Mouse (Mus musculus) spleen, adult 12 weeks (tissue): ENCODE results near the gene Agbl1.

Source experiments
- DNase-seq: peaks from one replicate; pipeline ENCODE4 v3.0.0; 2022; ENCODE audit warnings: low spot score

Agbl1 gene

DNA sequence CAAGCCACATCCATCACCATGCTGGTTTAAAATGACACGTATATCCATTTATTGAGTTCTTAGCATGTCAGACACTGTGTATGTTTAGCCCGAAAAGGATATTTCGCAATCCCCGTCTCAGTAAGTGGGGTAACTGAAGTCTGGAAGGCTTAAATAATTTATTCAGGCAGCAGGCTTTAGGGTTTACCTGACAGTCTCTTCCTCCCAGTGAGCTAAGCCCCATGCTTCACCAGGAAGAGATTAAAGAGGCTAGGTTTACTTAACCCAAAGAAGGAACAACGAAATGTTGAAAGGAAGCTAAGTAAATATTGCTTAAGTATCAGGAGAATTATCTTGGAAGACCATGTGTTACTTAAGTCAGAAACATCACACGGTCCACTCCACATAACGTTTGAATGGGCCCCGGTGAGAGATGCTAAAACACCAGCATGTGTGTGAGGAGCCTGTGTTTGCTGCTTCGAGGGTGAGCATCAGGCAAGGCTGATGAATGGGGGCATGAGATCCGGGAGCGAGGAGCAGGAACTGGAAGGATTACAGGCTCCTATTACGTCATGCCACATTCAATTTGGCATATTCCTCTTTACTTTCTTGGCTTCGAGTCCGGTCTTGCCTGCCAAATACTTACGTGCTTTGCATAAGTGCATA is 162.7 kb downstream of the Agbl1 start:
- DNase-seq = no peak

DNA sequence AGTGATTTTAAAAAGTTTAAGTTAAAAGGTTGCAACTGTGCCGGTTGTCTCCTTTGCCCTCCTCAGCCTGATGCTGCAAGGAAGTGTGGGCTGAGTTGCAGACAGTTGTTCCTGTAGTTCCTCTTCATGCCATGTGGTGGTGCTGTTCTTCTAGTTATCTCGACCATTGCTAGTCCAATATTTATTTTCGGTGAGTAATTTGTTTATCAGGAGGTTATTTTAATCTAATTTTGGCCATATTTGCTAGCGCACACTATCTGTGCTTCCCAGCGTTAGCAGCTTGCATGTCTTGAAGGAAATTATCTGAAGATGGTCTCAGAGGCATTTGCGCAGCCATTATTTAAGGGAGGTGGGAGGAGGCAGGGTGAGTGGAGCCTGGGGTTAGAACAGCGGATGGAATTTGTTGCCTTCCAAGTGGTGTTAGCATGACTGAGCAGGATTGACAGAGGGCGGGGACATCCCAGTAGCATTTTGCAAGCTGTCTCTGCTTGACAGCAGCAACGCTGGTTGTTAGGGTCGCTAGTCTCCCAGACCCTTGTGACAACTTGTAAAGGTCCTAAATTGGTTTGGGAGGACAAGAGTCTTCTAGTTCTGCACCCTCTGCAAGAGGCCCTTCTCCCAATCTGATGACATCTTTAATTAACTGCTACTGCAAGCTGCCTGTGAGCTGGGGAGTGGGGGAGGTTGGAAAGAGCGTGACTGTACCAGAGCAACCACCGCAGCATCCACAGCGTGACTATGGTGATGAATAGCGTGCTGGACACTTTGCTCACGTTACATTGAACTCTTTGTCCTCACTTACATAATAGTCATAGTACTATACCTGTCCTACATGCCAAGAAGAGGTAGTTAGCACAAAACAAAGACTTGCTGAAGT is 163.5 kb downstream of the Agbl1 start:
- DNase-seq = no peak

DNA sequence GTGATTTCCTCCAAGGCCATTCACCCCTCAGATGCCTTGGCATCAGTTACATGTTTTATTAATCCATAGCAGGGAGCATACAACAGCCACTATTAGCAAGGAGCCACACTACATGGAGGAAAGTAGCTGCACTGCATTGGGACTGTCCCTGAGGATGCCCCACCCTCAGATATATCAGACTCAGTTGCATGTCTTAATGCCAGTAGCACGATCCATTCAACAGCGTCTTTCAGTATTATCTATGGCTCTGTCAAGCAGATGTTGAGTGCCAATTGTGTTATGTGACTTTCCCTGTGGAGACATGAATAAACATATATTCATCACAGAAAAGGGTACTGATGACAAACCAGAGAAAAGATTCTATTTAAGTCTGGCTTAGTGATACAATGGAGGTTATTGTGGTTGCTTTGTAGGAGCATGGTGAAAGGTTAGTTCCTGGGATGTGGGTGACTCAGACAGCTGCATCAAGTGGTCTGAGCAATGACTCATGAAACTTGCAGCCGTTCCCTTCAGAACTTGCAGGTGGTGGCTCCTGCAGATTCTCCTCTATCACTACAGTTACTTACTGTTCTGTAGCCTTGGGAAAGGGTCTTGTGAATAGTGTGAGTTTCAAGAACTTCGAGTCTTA is 178.4 kb downstream of the Agbl1 start:
- no peak for DNase-seq

DNA sequence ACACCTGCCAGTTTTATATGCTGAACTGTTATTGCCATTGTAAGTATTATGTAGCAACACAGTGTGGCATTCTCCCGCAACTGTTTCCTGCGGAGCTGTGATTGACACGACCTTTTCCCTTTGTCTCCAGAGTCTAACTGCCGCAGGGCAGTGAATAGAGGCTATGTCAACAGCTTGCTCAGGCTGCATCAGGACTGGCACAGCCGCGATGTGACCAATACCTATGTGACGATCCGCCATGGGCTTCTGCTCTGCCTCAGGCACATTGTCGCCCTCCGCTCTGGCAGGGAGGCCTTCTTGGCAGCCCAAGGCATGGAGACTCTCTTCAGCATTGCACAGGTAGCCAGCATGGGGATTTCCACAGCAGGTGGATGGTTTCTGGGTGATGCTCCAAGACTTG is 179.3 kb downstream of the Agbl1 start:
- no peak for DNase-seq

DNA sequence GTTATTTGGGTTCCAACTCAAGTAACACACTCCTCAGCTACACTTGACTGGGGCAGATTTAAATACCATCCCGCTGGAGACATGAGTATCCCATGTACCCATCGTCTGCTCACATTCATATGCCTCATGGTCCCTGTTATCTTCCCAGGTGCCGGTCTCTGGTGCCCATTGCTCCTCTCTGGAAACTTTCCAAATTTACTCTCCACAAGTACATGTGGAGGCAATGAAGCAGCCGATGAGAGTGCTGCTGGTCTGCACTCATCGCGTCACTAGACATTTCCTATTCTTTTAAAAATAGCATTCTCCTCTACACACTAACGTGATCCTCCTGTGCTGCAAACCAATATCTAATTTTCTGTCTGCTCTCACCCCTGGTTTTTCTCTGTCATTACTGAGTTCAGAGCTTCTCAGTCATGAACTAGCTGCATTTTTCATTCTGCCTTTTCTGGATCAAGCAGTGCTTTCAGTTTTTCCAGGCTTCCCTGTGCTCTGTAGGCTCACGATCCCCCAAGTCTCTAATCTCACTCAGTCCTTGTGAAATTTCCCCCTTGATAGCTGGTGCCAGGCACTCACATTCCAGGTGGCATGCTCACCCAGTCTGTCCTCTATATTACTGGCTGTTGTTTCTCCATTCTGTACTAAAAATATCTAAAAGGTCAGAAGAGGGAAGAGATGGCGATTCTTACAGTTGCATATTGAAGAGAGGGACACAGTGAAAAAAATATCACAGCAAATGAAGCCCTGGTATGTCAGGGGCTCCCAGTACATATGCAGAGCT is 180.9 kb downstream of the Agbl1 start:
- DNase-seq = no peak

DNA sequence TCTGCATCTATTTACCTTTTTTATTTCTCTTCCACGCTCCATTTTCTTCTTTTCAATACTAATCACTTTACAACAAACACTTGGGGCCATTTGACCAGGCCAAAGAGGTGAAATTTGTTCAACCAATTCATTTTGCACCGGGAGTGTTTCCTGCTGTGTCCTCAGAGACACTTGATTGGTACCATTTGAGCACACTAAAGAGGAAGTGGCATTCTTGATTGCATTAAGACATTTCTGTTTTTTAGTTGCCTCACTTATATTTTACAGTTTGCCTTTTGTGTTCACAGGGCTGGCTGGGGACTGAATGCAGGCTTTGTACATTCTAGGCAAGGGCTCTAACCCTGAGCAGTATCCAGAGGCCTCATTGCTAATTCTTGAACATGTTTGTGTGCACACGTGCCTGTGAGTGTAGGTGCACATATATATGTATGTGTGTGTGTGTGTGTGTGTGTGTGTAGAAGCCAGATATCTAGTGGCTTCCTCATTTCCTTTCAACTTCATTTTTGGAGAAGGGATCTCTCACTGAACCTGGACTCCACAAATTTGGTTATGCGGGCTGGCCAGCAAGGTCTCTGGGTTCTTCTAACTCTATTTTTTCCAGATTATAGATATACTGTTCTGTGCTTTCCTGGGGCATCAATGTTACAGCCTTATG is 182.4 kb downstream of the Agbl1 start:
- no peak for DNase-seq

DNA sequence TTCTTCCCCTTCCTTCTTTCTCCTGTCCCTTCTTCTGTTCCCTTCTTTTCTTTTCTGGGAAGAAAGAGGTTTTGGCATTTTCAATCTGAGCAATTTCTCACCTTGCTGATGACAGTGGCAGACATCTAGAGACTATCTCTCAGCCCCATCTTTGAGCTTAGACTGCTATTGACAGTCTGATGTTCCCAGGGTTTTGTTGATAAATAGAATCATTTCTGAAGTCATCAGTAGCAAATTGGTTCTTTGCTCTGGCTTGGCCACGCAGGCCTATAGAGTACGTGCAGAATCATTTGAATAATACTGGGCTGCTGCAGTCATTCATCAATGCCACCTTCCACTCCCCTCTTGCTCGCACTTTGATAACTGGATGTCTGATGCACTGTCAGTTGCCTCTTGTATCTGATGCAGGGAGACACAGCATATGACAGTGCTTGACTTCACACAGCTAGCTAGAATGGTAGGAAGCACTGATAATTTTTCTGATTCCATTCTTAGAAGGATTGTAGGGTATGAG is 186.5 kb downstream of the Agbl1 start:
- no peak for DNase-seq

DNA sequence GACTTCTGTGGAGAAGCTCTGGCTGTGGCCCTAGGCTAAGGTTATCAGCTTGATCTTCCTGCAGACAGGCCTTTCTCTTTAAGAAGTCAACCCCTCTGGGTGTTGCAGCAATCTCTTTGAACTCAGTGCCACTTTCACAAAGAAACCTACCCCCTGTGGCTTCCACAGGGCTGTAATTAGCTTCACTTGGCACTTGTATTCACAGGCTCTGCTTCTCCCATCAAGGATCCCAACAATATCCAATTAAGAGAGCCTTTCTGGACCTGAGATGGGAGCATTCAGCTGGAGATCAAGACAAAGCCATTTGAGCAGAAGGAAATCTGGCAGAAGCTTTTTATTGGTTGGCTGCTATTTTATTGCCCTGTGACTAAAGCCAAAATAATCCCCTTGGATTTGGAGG is 208.9 kb downstream of the Agbl1 start:
- DNase-seq = no peak

DNA sequence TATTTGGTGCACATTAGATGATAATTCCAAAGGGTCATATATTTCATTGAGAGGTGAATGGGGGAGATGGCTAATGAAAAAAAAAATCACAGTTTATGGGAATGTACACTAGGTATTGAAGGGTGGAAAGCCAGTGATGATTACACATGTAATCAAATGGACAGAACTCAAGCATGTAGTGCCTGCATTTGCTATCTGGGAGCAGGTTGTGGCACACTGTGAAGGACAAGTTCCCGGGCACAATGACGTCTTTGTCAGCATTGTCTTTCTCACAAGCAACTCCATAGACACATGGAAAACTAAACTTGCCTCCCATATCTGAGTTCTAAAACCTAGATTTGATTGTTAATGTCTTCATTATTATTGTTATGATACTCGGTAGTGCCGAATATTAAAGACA is 209.3 kb downstream of the Agbl1 start:
- no peak for DNase-seq

DNA sequence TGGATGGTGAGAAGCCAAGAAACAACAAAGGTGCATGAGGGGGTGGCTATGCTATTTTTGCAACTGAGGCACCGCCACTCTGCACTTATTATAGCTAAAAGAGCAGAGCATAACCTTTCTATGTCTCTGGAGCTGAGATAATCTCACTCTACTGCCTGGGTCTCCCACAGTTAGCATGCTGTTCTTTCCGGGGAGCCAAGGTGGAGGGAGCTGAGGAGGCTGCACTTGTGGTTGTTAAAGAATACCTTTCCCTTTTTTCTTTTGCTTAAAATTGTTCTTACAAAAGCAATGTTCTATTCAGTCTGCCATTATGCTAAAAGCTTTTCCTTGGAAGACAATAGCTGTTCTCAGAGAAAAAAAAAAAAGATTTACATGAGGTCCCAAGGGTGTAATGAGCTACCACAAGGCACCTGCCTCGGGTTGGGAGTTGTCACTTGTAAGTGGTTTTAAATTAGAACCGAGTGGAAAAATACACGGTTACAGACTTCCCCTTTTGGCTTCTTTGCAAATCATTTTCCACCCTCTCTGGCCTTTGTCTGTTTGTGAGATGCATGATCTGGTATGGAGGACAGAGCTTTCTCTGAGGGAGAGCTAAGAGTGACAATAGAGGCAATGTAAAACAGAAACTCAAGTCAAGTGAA is 232.8 kb downstream of the Agbl1 start:
- no peak for DNase-seq

DNA sequence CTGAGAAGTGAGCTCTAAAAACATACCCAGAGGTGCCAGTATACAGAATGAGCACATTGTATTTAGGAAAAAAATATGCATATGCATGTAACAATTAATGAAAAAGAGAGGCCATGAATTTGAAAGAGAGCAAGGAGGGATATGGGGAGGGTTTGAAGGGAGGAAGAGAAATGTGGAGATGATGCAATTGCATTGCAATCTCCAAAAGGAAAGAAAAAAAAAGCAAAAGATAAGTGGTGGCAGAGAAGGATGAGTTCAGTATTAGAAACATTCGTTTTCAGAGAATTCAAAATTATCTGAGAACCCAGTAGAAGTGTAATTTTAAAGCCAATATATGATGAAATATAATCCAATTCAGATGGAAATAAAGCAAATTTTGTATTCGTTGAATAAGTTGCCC is 236.7 kb downstream of the Agbl1 start:
- DNase-seq = no peak

DNA sequence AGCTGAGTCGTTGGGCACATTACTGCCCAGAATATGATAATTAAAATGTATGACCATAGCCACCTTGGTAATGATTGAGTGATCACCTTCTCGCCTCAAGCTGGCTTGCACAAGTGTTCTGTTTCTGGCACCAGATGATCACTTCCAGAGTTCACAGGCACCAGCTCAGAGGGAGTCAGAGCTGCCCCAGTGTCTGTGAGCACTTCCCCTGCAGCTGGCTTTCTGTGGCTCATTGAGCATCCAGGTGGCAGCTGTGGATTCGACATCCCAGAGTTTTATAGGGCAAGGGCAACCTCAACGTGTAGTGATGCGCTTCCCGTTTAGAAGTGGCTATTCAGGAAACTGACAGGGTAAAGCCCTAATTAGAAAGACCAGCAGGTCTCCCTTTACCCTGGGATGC is 244.5 kb downstream of the Agbl1 start:
- DNase-seq = no peak

DNA sequence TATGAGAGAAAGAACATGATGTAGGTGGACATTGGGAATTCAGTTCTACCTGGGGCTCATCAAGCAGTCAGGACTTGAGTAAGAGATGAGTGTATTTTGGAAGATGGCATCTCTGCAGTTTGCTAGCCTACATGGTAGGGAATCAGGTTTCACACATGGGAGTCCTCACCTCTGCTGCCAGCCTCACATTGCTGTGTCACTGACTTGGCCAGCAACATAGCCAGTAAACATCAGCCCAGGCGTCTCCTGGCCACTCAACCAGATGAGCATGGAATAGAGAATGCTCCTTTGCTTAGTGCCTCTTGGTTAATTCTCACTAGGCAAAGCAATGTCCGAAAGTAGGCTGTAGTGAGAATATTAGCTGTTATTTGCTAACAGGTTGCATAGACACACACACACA is 255.9 kb downstream of the Agbl1 start:
- no peak for DNase-seq

DNA sequence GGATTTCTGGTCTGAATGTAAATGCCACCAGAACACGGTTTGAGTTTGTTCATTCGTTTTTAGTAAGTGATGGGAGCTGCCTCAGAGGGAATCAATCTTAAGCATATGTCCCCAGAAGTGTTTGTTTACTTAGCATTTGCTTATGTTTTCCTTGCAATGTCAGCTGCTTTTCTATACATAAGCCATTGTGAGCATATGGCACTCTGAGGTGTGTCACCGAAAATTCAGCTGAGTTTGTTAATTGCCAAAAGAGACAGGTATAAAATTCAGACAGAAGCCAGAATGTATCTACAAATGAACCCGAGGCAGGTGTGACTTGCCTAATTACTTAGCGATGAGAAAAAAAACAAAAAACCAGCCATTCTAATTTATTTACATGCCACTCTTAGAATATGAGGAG is 257.8 kb downstream of the Agbl1 start:
- no peak for DNase-seq

DNA sequence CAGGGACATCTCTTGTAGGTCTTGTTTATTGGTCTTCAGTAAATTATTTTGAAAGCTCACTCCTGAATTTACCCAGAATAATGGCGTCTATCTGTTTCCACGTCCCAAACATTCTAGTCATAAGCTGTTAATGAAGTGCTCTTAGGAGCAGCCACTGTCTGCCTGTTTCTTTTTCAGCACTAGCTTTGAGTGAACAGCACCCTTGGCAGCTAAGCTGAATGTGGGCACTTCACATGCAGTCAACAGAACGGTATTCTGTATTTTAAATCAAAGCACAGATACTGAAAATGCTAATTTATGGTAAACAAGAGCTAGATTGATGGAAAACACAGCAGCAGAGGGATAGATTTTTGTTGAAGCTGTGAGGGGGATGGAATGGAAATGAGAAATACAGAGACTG is 294.6 kb downstream of the Agbl1 start:
- DNase-seq = no peak

DNA sequence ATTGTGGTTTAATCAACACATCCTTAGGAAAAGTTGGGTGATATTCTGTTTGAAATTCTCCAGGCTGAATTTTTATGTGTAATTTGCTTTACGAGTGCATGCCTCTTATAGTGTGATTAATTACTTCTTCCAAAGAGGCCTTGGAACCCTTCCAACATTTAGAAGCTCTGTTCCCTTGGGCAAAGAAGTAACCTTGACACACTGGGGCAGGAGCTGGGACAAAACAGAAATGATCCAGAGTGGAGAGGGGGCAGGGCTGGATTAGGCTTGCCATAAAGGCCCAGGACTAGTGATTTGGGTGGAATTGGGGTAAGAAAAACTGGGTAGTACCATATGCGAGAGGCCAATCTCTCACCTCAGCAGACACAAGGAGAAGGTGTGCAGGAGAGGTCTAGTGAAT is 316.8 kb downstream of the Agbl1 start:
- no peak for DNase-seq

DNA sequence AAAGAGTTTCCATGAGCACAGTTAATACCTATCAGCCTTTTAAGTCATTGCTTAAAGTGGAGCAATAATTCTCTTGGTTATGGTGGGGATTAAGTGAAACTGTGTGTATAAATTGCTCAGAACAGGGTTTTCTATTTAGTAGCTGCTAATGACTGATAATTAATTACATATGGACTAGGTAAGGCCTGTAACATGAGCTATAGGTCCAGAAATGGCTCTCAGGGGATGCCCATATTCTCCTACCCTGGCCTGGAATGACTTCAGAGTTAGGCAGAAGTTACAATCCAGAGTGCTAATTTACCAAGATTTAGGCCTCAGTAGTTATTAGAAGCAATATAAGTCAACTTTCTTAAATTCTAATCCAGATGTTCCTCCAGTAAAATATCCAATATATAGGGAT is 317.6 kb downstream of the Agbl1 start:
- DNase-seq = no peak

DNA sequence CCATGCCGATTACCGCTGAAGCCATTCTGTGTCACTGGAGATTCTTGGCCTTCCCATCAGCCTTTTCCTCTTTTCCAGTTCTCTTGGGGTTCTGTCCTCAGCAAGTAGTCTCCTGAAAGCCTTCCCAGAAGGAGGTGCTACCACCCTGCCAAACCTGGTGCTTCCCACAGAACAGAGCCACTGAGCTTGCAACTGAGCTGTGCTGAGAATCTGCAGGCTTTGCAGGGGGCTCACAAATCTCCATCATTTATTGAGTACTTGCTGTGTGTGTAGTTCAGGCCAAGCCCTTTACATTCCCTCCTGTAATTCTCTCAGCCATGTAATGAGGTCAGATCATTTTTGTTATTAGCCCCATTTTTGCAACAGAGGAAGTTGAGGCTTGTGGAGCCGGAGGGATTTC is 322.2 kb downstream of the Agbl1 start:
- DNase-seq = no peak

DNA sequence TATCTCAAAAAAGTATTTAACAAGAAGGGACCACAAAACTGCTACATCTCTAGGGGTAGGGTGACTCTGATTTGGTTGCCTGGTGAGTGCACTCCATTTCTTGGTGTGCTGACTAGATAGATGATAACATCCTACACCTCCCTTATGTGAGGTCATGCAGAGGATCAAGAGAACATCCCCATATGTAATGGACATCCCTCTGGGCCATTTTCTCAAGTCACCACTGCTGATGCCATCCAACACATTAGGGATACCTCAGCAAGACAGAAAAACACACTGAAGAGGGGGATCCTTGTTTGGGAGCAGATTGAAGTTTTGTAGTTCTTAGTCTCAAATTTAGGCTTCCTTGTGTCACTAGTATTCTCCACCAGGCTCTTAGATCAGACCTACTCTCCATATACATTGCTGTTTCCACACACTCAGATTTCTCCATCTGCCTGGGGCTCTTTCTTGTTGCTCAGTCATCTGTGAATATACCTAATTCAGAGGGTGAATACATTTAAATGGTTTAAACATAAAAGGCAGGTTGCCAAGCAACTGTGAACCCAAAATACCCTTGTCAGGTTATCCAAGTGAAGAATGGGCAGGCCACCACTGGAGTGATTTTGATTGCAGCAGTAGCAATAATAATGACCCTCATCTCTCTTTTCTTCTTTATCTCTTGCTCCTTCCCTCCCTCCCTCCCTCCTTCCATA is 331.0 kb downstream of the Agbl1 start:
- no peak for DNase-seq

DNA sequence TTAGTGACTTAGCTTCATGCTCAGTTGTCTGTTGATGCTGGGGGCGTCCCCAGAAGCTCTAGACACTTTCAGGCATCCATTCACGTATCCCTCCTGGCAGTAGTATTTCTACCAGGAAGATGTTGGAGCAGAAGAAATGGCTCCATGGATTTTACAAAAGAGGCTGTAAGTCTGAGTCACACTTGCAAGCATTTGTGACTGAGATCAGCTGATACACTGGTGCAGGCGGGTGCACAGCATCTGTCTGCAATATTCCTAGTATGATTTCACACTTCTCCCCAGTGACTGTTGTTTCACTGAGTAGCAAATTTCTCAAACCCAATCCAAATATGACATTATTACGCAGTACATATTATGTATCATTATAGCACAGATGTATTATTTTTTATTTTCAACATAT is 332.8 kb downstream of the Agbl1 start:
- DNase-seq = no peak
